Mouse (Mus musculus) common myeloid progenitor, adult 5-6 weeks (primary cell): Measurements from ENCODE around the gene Kcnc3. TPM values are rescaled to one million over a fixed set of nuclear protein-coding genes. Genes with fewer than 3 reads are reported as not detected.

Source experiments
- ATAC-seq: replicated peaks from 2 replicates; pipeline ENCODE4 v1.8.0; 2016; ENCODE audit warnings: low read depth, mild to moderate bottlenecking, moderate TSS enrichment, inconsistent platforms; ENCODE audit not compliant: poor library complexity, severe bottlenecking
- total RNA-seq: library from RNA; stranded (forward); fragments of 200-1000, 187-1606 nt; gene quantifications from 2 replicates; pipeline ENCODE4 v1.2.3, GENCODE M21; 2017

The Kcnc3 gene
- total RNA-seq, 1 experiment from 2014 or later = 1.1 TPM

DNA sequence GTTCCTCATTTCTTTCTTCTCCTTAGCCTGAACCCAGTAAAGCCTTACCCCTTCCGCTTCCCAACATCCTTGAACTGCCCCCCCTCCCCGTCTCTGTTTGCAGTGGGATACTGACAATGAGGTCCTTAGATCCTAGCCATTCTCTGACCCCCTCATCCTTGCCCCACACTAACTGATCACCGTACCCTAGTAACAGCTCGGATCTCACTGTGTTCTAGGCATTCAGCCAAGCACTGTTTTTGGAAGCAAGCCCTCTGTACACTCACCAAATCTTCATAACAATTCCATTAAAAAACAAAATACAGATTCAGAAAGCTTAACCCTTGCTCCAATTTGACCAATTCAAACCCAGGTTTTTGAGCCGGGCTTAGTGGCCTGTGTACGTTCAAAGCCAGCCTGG lies 3.8 kb downstream of the Kcnc3 start:
- ATAC-seq = no peak

DNA sequence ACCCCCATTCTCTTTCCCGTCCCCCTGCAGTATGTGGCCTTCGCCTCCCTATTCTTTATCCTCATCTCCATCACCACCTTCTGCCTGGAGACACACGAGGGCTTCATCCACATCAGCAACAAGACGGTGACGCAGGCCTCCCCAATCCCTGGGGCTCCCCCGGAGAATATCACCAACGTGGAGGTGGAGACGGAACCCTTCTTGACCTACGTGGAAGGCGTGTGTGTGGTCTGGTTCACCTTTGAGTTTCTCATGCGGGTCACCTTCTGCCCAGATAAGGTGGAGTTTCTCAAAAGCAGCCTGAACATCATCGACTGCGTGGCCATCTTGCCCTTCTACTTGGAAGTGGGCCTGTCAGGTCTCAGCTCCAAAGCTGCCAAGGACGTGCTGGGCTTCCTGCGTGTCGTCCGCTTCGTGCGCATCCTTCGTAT lies 4.7 kb downstream of the Kcnc3 start:
- ATAC-seq = no peak

DNA sequence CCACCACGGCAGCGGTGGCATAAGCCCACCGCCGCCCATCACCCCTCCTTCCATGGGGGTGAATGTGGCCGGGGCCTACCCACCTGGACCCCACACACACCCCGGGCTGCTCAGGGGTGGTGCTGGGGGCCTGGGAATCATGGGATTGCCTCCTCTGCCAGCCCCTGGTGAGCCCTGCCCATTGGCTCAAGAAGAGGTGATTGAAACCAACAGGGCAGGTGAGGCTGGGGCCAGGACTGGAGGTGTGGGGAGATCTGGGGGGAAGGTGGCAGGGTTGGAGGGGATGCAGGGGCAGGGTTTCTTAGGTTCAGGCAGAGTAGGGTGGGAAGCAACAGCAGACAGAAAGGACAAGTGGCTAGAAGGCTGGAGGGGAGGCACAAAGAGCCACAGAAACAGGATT lies 5.6 kb downstream of the Kcnc3 start:
- ATAC-seq = no peak

DNA sequence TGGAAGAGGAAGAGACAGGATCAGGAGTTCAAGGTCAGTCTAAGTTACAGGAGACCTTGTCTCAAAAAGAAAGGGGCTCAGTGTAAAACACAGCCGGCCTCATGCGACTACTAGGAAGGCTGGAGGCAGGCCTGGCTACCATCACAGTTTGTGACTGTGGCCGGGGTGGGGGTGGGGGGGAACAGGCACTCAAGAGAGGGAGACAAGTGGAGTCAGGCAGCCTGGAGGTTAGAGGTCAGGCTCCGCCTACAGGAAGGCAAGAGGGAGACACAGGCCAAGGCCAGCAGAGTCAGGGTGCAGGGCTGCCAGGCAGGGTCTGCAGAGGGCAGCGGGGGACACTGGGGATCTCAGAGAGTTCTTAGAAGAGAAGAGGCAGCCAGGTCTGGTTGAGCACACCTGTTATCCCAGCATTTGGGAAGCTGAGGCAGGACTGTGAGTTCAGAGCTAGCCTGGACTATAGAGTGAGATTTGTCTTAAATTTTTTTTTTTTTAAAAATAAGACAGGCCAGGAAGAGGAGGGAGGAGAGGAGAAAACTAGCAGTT lies 6.6 kb downstream of the Kcnc3 start:
- ATAC-seq = no peak

DNA sequence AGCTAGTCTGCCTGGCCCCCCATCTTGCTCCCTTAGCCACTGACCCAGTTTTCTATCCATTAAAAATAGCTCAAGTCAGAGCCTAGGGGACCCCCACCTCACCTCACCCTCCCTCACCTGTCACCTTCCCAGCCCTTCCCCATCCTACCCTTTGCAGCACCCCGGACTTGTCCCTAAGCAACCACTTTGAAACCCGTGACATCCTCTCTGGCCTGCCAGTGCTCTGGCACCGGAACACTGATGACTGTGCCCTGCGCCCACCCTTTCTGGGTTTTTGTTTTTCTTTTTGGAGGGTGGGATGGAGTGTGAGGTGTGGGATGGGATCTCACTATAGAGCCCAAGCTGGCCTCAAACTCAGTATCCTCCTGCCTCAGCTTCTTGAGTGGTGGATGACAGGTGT lies 7.2 kb downstream of the Kcnc3 start:
- ATAC-seq = no peak

DNA sequence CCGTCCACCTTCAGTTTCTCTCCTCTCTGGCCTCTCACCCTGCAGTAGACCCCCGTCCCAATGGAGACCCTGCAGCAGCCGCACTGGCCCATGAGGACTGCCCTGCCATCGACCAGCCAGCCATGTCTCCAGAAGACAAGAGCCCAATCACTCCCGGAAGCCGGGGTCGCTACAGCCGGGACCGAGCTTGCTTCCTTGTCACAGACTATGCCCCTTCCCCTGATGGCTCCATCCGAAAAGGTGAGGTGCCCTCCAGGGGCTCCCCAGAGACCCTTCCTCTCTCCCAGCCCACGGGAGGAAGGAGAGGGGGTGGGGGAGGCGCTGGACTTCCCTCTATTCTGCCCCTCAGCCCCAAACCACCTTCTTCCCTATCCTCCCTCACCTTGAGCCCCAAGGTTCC lies 7.9 kb downstream of the Kcnc3 start:
- ATAC-seq = no peak

DNA sequence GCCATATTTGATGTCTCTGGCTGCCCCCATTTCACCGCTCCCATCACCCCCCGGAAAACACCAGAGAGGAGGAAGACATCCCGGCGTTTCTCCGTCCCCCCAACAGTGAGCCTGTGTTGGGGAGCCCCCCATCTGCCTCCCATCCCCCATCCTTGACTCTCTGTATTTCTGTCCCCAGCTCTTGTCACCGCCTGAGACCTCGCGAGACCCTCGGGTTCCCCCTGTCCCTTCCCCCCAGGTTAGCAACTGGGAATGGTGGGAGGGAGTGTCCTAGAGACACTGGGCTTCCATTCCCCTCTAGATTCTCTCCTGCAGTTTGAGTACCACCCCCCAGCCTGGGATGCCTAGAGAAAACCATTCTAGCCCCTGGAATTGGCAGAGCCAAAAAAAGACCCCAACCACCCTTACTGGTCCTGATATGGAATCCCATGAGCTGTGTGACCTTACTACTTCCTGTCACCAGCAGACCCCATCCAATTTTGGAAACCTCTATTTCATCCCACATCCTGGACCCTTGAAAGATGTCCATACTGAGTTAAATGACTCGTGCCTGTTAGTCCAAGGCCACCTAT lies 10.3 kb downstream of the Kcnc3 start:
- ATAC-seq = no peak

DNA sequence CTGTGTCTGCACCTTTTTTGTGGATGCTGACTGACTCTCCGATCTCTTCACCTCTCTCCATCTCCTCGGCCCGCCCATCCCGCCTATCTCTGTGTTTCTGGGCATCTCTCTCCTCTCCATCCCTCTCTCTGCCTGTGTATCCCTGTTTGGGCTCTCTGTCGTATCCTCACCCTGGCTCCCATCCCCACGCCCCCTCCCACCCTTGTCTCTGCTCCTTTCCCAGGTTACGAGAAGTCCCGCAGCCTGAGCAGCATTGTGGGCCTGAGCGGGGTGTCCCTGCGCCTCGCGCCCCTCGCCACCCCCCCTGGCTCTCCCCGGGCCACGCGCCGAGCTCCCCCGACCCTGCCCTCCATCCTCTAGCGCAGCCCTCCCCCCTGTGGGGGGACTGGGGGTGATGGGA lies 11.2 kb downstream of the Kcnc3 start:
- no peak for ATAC-seq

DNA sequence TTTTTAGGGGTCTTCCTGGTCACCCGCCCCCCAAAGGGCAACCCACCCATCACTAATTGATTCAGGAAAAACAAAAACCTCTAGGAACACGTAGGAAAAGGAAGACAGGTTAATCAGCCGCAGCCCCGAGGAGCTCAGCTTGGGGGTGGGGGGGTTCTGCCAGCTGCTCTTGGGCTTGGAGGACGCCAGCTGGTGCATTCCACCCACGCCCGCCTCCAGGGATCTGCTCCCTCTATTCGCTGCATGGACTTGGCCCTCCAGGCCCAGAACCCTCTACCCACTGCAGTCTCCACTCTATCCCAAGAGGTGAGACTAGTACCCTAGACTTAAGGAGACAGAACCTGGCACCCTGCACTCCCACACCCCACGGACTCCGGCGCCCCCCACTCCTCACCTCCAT lies 12.0 kb downstream of the Kcnc3 start:
- no peak for ATAC-seq

DNA sequence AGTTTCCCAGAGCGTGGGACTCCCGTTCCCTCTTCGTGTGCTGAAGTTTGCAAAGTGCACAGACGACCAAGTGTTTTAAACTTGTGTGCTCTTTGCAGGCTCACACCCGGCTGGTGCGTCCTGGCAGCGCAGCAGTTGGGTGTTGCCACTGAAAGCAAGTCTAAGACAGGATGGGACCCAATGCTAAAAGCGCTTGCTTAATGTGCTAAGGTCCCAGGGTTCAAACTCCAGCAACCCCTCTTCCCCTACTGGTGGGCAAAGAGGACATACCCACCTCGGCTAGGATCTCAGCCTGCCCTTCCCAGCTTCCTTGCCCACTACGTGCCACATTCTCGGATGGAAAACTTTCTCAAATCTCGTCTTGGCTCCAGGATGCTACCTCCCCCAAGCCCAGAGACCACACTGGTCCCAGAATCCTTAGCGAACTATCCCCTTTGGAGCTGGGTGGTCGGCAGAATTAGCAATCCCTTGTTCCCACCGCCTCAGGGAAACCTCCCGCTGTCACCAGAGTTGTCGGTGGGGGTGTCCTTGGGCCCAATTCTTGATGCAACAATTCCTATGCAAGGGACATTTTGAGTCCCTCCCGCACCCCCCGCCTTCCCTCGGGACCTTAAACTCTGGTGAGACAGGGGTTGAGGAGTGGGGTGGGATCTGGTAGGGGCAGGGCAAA lies 12.9 kb downstream of the Kcnc3 start:
- no peak for ATAC-seq

DNA sequence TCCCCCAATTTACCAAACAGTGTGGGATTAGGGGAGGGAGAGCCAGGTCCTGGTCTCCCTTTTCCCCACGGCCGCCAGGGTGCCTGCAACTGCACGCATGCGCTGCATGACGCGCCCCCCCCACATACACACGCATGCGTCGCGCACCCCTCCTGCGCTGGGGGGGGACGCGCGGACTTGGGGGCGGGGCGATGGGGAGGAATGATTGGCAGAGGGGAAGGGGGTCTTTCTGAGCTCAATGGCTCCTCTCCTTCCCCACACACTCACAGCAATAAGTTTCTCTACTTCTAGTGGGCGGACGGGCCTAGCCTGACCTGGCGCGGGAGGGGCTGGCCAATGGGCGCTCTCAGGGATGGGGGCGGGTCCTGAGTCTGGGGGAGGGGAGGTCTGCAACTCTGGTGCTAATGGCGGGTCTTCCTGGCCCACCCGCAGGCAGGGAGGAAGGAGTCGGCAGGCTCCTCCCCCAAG lies 13.7 kb downstream of the Kcnc3 start:
- no peak for ATAC-seq

DNA sequence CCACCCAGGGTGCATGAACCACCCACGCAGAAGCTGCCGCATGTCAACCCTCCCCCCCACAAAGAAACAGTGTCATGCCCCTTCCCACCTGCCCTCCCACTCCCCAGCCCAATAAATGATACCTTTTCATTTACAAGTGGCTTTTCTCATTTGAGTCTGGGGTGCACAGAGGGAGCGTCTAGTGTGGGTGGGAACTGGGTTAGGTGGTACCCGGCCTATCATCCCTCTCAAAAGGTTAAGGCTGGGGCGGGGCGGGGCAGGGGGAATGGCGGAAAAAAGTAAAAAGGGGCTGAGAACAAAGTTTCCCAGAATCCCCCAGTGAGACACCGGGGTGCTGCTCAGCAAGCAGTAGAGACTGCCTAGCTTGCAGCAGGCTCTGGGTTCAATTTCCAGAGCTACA lies 14.2 kb downstream of the Kcnc3 start:
- ATAC-seq = no peak

DNA sequence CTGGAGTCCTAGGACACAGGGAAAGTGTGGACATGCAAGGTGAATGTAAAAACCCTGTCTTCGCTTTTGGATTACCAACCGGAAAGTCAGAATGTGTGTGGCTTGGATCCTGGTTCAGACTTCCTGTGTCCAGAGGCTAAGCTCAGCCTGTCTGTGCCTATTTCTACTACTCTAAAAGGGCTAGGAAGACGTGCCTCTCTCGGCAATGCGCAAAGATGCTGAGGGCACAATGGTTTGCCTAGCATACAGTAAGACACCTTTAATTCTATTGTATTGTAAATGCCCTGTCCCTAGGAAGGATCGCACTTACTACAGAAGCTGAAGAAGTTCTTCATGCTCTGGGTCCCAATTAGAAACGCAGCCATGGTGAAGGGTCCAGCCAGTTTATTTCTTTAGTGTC lies 15.0 kb downstream of the Kcnc3 start:
- no peak for ATAC-seq

DNA sequence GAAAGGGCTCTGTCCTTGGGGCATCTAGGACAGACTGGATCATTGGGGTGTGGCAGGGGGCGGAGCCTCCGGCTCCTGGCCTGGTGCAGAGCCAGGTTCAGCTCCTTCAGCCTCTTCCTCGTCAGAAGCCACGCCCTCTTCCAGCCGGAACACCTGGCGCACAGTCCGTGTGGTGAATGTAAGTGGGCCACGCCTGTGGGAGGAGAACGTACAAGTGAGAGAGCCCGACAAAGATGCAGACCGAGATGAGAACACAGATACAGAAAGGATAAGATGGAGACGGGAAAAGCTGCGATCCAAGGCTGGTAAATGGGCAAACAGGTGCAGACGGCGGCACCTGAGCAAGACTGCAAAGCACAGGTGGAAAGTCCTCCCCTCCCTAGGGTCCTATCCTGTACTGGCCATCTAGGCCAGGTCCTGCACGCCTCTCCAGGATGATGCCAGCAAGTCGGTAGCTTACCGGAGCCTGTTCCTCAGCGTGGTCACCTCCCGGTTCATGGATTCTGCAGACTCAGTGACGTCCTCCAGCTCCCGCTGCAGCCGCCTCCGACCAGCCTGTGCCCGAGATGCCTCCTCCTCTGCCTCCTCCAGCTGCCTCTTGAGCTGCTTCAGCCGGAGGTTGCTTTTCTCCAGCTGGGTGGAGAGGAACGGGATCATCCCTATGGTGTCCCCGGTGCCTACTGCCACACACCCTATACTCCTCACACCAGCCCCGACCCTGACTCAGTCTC lies 15.9 kb downstream of the Kcnc3 start:
- ATAC-seq = no peak

DNA sequence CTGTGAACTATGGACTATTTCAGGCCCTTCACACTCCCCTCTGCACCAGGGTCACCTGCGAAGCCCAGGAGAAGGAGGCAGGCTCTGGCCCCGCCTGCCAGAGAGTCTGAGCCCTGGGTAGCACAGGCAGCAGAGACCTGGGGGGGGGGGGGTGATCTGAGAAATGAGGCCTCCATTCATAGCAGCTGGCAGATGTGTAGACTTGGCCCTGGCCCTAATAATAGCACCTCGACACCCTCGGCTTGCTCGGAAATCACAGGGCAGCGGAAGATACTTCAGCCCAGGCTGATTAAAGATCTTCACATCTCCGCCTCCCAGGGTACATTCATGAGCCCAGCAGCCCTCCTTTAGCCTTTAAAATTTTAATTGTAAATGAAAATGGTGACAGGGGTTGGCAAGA lies 21.7 kb downstream of the Kcnc3 start:
- no peak for ATAC-seq

DNA sequence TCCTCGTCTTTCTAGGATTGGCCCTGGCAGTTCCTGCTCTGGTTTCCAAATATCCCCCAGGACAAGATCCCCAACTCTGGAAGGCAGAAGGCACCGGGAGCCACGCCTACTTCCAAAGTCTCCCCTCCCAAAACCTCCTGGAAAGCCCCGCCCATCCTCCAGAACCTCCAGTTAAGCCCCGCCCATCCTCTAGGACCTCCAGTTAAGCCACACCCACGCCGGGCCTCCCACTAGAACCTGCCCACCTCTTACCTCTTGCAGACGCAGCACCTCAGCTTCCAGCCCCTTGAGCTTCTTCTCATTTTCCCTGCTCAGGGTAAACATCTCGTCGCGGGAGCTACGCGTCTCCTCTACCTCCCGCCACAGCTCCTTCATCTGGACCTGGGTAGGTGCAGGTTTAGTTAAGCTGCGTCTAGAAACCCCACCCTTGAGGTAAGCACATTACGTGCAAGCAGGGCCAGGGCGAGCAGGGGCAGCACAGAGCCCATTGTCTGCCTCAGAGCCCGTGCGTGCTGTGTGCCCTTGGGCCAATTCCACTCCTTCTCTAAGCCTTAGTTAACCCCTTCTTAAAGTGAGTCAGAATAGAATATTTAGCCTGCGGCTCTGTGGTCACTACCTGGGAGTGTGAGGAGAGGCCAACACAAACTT lies 23.7 kb downstream of the Kcnc3 start:
- no peak for ATAC-seq

DNA sequence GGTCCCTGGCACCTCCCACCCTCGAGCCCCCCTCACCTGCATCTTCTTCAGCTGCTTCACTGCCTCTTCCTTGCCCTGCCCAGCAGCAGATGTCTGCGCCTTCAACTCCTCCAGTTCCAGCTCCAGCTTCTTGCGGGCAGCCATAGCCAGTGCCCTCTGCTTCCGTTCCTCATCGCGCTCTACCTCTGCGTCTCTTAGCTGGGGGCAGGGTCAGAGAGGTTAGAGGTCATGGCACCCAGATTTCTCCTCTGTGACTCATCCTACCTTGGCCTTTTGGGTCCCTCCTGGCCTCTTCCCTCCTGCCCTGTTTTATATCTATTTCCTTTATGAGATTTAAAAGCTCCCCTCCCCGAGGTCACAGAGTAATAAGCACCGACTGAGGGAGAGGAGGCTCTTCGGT lies 24.8 kb downstream of the Kcnc3 start:
- no peak for ATAC-seq

DNA sequence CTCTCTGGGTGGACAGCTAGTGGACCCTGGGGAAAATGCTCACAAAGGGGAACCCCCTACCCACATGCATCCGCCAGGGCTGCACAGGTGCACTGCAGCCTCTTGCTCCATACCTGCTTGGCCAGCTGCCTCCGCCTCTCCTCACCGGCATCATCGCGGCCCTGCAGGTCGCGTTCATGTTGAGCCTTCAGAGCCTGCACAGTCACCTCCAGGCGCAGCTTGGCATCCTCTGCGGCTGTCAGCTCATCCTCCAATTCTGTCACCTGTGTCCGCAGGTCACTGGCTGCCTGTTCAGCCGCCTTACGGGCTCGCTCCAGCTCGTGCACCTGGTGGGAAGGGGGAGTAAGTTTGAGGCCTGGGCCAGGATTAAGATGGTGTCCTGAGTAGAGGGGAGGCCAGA lies 25.5 kb downstream of the Kcnc3 start:
- no peak for ATAC-seq

DNA sequence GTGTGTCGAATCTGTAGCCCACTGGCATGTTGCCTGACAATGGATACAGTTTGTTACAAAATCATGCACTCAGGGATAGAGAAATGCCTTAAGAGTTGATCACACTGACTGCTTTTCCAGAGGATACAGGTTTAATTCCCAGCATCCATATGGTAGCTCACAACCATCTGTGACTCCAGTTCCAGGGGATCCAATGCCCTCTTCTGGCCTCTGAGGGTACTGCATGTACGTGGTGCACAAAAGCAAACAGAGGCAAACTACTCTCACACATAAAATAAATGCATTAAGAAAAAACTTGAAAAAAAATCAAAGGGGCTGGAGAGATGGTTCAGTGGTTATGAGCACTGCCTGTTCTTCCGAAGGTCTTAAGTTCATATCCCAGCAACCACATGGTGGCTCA lies 26.6 kb downstream of the Kcnc3 start:
- ATAC-seq = no peak

DNA sequence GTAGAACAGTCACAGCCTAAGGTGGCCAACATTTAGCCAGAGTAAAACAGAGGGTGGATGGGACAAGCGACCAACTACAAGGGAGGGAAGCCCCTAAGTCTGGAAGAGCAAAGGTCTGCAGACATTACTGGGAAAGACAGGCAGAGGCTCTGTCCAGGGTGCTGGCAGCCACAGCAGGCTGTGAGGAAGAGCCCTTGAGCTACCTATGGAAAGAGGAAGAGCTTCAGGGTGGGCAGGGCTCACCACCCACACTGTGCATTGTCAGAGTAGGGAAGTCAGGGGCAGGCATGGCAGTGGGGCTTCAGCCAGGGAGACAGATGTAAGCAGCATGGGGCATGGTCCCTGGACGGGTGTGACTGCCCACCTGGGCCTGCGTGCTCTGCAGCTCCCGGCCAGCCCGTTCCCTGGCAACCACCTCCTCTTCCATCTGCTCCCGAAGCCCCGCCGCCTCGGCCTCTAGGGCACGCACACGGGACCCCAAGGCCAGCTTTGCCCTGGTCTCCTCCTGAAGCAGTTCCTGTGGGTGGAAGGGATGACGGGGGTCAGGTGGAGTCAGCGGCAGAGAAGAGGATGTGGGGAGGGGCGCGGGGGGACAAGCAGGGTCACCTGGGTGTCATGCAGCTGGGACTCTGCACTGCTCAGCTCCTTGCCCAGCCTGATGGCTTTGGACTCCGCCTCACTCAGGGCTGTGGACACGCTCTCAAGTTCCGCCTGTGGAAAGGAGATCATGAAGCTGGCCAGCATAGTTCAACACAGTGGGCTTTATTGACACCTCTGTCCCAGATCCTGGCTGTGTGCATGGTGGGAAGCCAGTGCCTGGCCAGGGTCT lies 33.5 kb downstream of the Kcnc3 start:
- ATAC-seq = peak; percentile 99
